In genomic region chr11:26004018-26004417, GRCm38 (mm10) we compare ENCODE assay signal across 24 mouse cellular contexts.
DNase-seq lines count a peak whose midpoint lies in the region; ATAC-seq and TF ChIP-seq lines count a peak whose summit lies in the region.
"Had no signal": no experiment of that assay in that cellular context is flagged by ENCODE, and none has a peak within 500 bp of the region (broad histone marks: within the 10 kb centered on the region; RNA-seq: fewer than 3 reads in every experiment).

No protein-coding gene starts in this region.

- ATAC-seq in forebrain, postnatal 0 days: no peak
- ATAC-seq in forebrain, embryonic 11.5 days (replicated peaks; ENCODE audit: low FRiP score): no peak
- peak; percentile 60 for ATAC-seq in kidney, embryonic 15.5 days (replicated peaks; ENCODE audit: low FRiP score)
- ATAC-seq in kidney, postnatal 0 days (replicated peaks; ENCODE audit: low FRiP score, low read depth): no peak
- ATAC-seq: activated CD4-positive, CD25-positive, alpha-beta regulatory T cell, adult 4 months; CD4-positive, CD25-positive, alpha-beta regulatory T cell, adult 4 months; forebrain, embryonic 14.5 days; forebrain, embryonic 16.5 days; Patski had no signal

- H3K9ac ChIP-seq in forebrain, postnatal 0 days: no peak overlapping the region
- no peak overlapping the region for H3K9ac ChIP-seq in forebrain, embryonic 11.5 days (ENCODE audit: low read length)
- no peak overlapping the region for H3K9ac ChIP-seq in kidney, embryonic 15.5 days
- no peak overlapping the region for H3K9ac ChIP-seq in kidney, postnatal 0 days (ENCODE audit: low read depth, low read length)
- H3K9ac ChIP-seq: embryonic facial prominence, embryonic 12.5 days; forebrain, embryonic 12.5 days had no signal

- no peaks in the 10 kb centered on the region for H3K4me1 ChIP-seq in forebrain, postnatal 0 days (ENCODE audit: insufficient read depth)
- no peaks in the 10 kb centered on the region for H3K4me1 ChIP-seq in forebrain, embryonic 11.5 days (replicated peaks; ENCODE audit: control insufficient read depth, insufficient read depth, low read length)
- no peaks in the 10 kb centered on the region for H3K4me1 ChIP-seq in kidney, embryonic 15.5 days
- H3K4me1 ChIP-seq in kidney, postnatal 0 days (replicated peaks; ENCODE audit: insufficient read depth, low read length): no peaks in the 10 kb centered on the region
- H3K4me1 ChIP-seq: embryonic facial prominence, embryonic 12.5 days had no signal

- H3K4me3 ChIP-seq in forebrain, postnatal 0 days (ENCODE audit: low read depth, low read length): no peak overlapping the region
- no peak overlapping the region for H3K4me3 ChIP-seq in forebrain, embryonic 11.5 days (ENCODE audit: low read depth, low read length)
- H3K4me3 ChIP-seq in kidney, embryonic 15.5 days (replicated peaks): no peak overlapping the region
- no peak overlapping the region for H3K4me3 ChIP-seq in kidney, postnatal 0 days (replicated peaks; ENCODE audit: low read depth, low read length)
- H3K4me3 ChIP-seq: embryonic facial prominence, embryonic 10.5 days; embryonic facial prominence, embryonic 12.5 days; forebrain, embryonic 12.5 days had no signal

- 70% methylated on average over 4 of the region's 4 CpGs for WGBS in forebrain, postnatal 0 days
- 81% methylated on average over 4 of the region's 4 CpGs for WGBS in forebrain, embryonic 11.5 days
- WGBS in kidney, embryonic 15.5 days: 44% methylated on average over 4 of the region's 4 CpGs
- 50% methylated on average over 4 of the region's 4 CpGs for WGBS in kidney, postnatal 0 days

- no peaks in the 10 kb centered on the region for H3K27me3 ChIP-seq in forebrain, postnatal 0 days (ENCODE audit: insufficient read depth, low read length)
- no peaks in the 10 kb centered on the region for H3K27me3 ChIP-seq in forebrain, embryonic 11.5 days (ENCODE audit: control insufficient read depth, insufficient read depth, low read length)
- no peaks in the 10 kb centered on the region for H3K27me3 ChIP-seq in kidney, embryonic 15.5 days
- H3K27me3 ChIP-seq in kidney, postnatal 0 days (ENCODE audit: insufficient read depth, low read length): no peaks in the 10 kb centered on the region
- H3K27me3 ChIP-seq: CH12.LX; embryonic facial prominence, embryonic 12.5 days; forebrain, embryonic 12.5 days had no signal

- no peaks in the 10 kb centered on the region for H3K9me3 ChIP-seq in forebrain, postnatal 0 days (ENCODE audit: low read length)
- no peaks in the 10 kb centered on the region for H3K9me3 ChIP-seq in forebrain, embryonic 11.5 days (ENCODE audit: control insufficient read depth, low read length)
- no peaks in the 10 kb centered on the region for H3K9me3 ChIP-seq in kidney, embryonic 15.5 days (replicated peaks)
- no peaks in the 10 kb centered on the region for H3K9me3 ChIP-seq in kidney, postnatal 0 days (replicated peaks; ENCODE audit: low read length)
- H3K9me3 ChIP-seq: embryonic facial prominence, embryonic 10.5 days; embryonic facial prominence, embryonic 12.5 days; forebrain, embryonic 12.5 days; G1E had no signal

- no peak for DNase-seq in forebrain, postnatal 0 days
- DNase-seq in forebrain, embryonic 11.5 days (ENCODE audit: low spot score): no peak
- DNase-seq in kidney, postnatal 10 days: no peak
- peak; percentile 16 for DNase-seq in kidney, postnatal 0 days (ENCODE audit: low spot score)
- no peak for DNase-seq in kidney, adult 11 months
- DNase-seq: adrenal gland, adult 8-10 months; adrenal gland, postnatal 14 days; adrenal gland, postnatal 36 days; B cell, adult 2 months; cerebellum, adult 11-12 months; cerebellum, adult 2 months; cerebellum, adult 9-10 months; cerebellum, postnatal 25 days had no signal

- H3K4me2 ChIP-seq in forebrain, postnatal 0 days (ENCODE audit: low read depth): no peak overlapping the region
- no peak overlapping the region for H3K4me2 ChIP-seq in forebrain, embryonic 11.5 days (ENCODE audit: low read depth, low read length, severe bottlenecking)
- no peak overlapping the region for H3K4me2 ChIP-seq in kidney, embryonic 15.5 days
- no peak overlapping the region for H3K4me2 ChIP-seq in kidney, postnatal 0 days (ENCODE audit: low read length)
- H3K4me2 ChIP-seq: embryonic facial prominence, embryonic 12.5 days; forebrain, embryonic 12.5 days had no signal

- peak overlapping the region; percentile 3; the same call in 1 of the 2 replicates for H3K27ac ChIP-seq in forebrain, postnatal 0 days (ENCODE audit: low read depth, low read length)
- no peak overlapping the region for H3K27ac ChIP-seq in forebrain, embryonic 11.5 days (ENCODE audit: low read depth, low read length)
- no peak overlapping the region for H3K27ac ChIP-seq in kidney, embryonic 15.5 days
- no peak overlapping the region for H3K27ac ChIP-seq in kidney, postnatal 0 days
- H3K27ac ChIP-seq: embryonic facial prominence, embryonic 10.5 days; embryonic facial prominence, embryonic 12.5 days; forebrain, embryonic 12.5 days had no signal

- TF ChIP-seq CTCF in forebrain, postnatal 0 days (IDR thresholded peaks at IDR 0.05; ENCODE audit: low read depth): no peak
- no peak for TF ChIP-seq CTCF in kidney, postnatal 0 days (IDR thresholded peaks at IDR 0.05; ENCODE audit: low read depth)

- no peaks in the 10 kb centered on the region for H3K36me3 ChIP-seq in forebrain, postnatal 0 days (ENCODE audit: insufficient read depth)
- H3K36me3 ChIP-seq in forebrain, embryonic 11.5 days (ENCODE audit: control insufficient read depth, insufficient read depth, low read length): no peaks in the 10 kb centered on the region
- H3K36me3 ChIP-seq in kidney, embryonic 15.5 days: no peaks in the 10 kb centered on the region
- H3K36me3 ChIP-seq in kidney, postnatal 0 days (ENCODE audit: insufficient read depth, low read length): no peaks in the 10 kb centered on the region
- H3K36me3 ChIP-seq: embryonic facial prominence, embryonic 10.5 days; embryonic facial prominence, embryonic 12.5 days; forebrain, embryonic 12.5 days; G1E had no signal
